Mouse (Mus musculus) Muller cell, postnatal 12 days (primary cell): ENCODE measurements around the gene Hoxc8.

Source experiments
- DNase-seq: peaks from one replicate; pipeline ENCODE4 v3.0.0-alpha.2; 2015; ENCODE audit errors: inconsistent ontology term

The Hoxc8 gene

GRCm38 (mm10) chr15:102981379-102982288, 8.8 kb upstream of the Hoxc8 start:
- DNase-seq, result no peak

DNA sequence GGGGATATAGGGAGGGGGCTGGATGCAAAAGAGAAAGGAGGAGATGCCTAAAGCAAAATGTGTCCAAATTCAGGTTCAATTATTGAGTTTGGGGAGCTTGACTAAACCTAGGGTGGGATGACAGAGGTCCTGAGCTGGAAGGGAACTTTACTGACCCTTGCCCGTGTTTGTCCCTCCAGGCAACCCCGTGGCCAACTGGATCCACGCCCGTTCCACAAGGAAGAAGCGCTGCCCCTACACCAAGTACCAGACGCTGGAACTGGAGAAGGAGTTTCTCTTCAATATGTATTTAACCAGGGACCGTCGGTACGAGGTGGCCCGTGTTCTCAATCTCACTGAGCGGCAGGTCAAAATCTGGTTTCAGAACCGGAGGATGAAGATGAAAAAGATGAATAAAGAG, 6.7 kb upstream of the Hoxc8 start:
- no peak for DNase-seq

GRCm38 (mm10) chr15:102984521-102984920, 5.9 kb upstream of the Hoxc8 start:
- DNase-seq, result no peak

GRCm38 (mm10) chr15:102984925-102985324, 5.5 kb upstream of the Hoxc8 start:
- DNase-seq, result no peak

- peak; percentile 72 for DNase-seq
Measured at GRCm38 (mm10) chr15:102987124-102987833, 3.1 kb upstream of the Hoxc8 start.

DNA sequence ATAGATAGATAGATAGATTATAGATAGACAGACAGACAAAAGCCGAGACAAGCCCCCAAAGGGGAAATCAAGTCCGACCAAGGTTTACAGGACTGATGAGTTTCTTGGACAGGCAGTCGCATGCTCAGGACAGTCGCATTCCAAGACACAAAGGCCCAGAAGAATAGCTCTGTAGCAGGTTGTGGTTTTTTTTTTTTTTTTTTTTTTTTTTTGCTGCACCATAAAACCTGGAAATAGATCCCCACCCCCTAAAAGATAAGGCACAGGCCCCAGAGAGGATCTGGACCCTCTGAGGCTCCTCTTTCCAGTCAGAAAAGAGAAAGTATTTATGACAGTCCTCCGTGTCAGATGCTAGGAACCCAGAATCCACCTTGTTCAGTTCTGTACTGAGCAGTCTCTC, 2.3 kb upstream of the Hoxc8 start:
- DNase-seq, result no peak

- no peak for DNase-seq
Measured at GRCm38 (mm10) chr15:102991782-102992181, 1.4 kb downstream of the Hoxc8 start.

DNA sequence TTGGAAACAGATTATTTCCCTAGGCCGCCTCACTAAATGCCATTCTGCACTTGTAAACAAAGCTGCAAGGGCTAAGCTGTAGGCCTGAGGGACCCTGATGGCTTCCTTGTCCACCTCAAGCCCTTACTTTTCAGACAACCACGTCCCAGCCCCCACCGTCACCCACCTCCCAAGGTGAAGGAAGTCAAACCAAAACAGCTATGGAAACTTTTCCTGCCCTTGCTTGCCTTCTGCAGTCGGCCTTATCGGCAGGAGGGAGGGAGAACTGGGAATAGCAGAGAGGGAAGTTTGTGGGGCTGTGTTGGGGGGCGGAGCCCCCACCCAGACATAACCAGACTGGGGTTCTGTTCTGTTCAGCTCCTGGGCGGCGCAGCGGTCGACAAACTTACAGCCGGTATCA, 1.8 kb downstream of the Hoxc8 start:
- DNase-seq, result no peak

- no peak for DNase-seq
Measured at GRCm38 (mm10) chr15:102992863-102993262, 2.5 kb downstream of the Hoxc8 start.

GRCm38 (mm10) chr15:102996548-102996947, 6.1 kb downstream of the Hoxc8 start:
- no peak for DNase-seq

GRCm38 (mm10) chr15:102997431-102997830, 7.0 kb downstream of the Hoxc8 start:
- DNase-seq, result no peak

DNA sequence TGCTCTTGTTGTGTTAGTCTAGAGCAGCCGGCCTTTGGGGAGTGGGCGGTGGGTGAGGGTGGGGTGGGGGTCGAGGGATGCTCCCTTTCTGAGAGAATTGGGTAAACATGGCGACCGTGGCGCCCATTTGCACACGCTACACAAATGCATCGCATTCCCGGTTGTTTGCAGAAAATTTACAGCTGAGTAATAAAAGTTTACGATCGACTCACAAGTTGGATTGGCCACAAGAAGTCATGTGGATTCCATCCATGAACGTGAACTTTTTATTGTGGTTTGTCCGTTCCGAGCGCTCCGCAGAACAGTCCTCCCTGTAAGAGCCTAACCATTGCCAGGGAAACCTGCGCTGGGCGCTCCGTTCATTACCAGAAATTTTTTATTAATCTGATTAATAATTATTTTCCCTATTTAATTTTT, 7.5 kb downstream of the Hoxc8 start, which contains the start of gene Hoxc6:
Gene Hoxc6, plus strand, starts transcription at position 319 of the 417 bp plus-strand sequence.
- no peak for DNase-seq

DNA sequence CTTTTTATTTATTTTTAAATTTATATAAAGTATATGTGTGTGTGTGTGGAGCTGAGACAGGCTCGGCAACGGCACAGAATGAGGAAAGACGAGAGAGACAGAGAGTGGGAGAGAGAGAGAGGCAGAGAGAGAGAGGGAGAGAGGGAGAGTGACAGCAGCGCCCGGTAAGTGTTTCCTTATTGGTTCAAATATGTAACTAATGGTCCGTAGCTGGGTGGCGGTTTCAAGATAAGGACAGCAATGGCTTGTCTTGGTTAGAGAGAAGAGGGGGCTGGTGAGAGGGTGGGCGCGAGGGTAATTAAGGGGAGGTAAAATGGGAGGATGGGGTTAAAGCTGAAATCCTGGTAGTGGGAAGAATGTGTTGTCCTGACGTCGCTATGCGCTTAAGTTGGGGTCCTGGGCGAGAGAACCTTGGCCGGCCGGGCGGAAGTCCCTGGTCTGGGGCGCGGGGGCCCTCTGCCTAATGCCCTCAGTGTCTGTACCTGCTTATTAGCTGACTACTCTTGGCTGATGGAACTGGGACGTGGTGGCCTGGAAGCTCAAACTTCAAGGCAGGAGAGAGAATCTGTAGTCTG, 8.3 kb downstream of the Hoxc8 start:
- no peak for DNase-seq

- peak; percentile 73 for DNase-seq
Measured at GRCm38 (mm10) chr15:102999183-102999831, 8.9 kb downstream of the Hoxc8 start.

- DNase-seq, result no peak
Measured at GRCm38 (mm10) chr15:102999955-103000354, 9.5 kb downstream of the Hoxc8 start.

- DNase-seq, result no peak
Measured at GRCm38 (mm10) chr15:103000501-103000901, 10.1 kb downstream of the Hoxc8 start.

GRCm38 (mm10) chr15:103001370-103001769, 11.0 kb downstream of the Hoxc8 start:
- DNase-seq, result no peak

DNA sequence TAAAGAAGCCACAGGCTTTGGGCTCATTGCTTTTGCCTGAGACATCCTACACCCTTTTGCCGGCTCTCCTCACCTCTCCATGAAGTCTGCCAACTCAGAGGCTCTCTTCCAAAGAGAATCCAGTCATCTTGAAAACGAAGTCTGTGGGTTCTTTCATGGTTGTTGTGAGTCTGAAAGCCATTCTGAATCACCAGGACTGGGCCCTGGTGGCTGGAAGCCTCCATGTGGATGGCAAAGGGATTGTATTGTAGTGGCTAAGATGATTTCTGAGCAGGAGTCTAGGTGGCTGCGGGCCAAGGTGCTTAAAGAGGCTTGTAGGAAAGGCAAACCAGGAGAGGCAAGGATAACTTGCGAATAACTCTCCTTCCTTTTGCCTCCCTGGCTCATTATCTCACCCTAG, 11.7 kb downstream of the Hoxc8 start:
- no peak for DNase-seq

DNA sequence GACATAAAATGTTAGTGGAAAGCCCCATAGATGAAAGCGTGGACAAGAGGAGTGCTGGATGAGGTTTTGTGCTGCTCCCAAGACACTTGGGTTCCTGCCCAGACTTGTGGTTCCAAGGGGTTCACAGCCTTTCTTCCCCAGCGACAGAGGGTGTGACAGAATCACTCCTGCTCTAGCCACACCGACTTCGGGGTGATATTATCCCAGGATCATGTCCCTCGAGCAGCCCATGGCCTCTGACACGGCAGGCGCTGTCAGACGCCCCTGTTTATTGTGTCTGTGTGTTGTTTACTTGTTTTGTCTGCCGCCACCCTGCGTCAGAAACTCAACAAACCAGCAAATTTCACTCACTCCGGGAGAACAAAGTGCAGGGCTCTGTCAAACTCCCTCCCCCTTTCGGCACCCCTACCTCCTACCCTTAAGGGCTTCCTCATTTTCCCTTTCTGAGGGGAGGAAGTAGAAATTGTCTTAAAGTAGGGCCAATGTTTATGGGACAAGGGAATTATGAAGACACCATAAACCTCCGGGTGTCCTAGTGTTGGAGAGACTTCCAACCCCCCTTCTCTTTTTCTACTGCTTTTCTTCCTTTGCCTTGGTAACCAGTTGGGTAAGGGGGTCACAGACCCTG, 12.5 kb downstream of the Hoxc8 start:
- no peak for DNase-seq

DNA sequence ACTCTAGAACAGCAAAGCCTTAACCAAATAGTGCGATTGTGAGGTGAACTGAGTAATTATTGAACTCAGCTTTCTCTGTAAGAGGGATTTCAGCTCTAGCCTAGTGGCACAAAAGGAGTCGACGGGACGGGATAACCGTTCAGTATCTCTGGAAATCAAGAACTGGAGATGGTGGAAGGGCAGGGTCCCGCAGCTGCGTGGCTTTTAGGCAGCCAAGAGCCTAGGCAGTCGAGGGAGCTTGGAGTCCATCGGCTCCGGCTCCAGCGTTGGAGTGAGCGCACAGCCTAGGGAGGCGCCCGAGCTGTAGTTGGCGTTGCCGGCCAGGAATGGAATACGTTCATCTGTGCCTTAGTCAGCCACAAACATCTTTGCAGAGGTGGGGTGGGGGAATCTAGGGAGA, 14.9 kb downstream of the Hoxc8 start:
- DNase-seq, result no peak

GRCm38 (mm10) chr15:103005797-103006196, 15.4 kb downstream of the Hoxc8 start:
- DNase-seq, result no peak

- no peak for DNase-seq
Measured at GRCm38 (mm10) chr15:103006326-103006725, 15.9 kb downstream of the Hoxc8 start.
